Mouse (Mus musculus): Measurements from ENCODE around the gene Hadha. TPM values are rescaled to one million over a fixed set of nuclear protein-coding genes. Genes with fewer than 3 reads are reported as not detected.
A peak's percentile ranks its signal among the peaks of the same experiment; 100 is the strongest.

Hadha gene
- polyA plus RNA-seq, 1 experiment from 2014 or later = 119 TPM

DNA sequence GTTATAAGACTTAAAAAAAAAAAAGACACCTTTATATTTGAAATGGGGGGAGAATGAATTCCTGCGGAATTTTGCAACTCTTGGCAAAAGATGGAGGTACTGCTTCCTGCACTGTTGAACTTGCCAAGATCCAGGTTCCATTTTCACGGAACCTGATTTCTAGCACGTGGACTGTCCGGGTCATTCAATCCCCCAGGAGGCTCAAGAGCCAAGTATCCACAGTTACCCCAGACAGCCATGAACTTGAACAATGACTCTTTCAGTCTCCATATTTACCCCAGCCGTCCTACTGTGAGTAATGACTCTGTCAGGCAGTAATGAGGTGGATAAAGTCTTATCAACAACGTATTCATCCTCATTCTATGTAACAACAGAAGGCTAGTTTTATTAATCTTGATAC is 8.4 kb downstream of the Hadha start:
- Histone ChIP-seq H3K27ac (no peak overlapping the region), H3K27me3 (ENCODE audit: low read depth, poor library complexity, severe bottlenecking) (no peaks in the 10 kb centered on the region), H3K4me1 (no peaks in the 10 kb centered on the region), H3K4me3 (no peak overlapping the region), H3K9me3 (replicated peaks) (no peaks in the 10 kb centered on the region), H3K36me3 (peaks cover 59% of the 10 kb centered on the region)
- no peak for DNase-seq (ENCODE audit: low spot score)
- WGBS = 96% methylated on average over 6 of the region's 6 CpGs

- WGBS = 93% methylated on average over 4 of the region's 4 CpGs
- Histone ChIP-seq H3K4me3 (no peak overlapping the region), H3K9me3 (replicated peaks) (no peaks in the 10 kb centered on the region), H3K27me3 (ENCODE audit: low read depth, poor library complexity, severe bottlenecking) (no peaks in the 10 kb centered on the region), H3K36me3 (peaks cover 90% of the 10 kb centered on the region), H3K27ac (no peak overlapping the region), H3K4me1 (no peaks in the 10 kb centered on the region)
- DNase-seq (ENCODE audit: low spot score) = no peak
Measured at GRCm38 (mm10) chr5:30138193-30138592, 16.8 kb downstream of the Hadha start.

GRCm38 (mm10) chr5:30137271-30137670 is 17.7 kb downstream of the Hadha start:
- Histone ChIP-seq H3K9me3 (replicated peaks) (no peaks in the 10 kb centered on the region), H3K4me3 (no peak overlapping the region), H3K36me3 (peaks cover 90% of the 10 kb centered on the region), H3K27me3 (ENCODE audit: low read depth, poor library complexity, severe bottlenecking) (no peaks in the 10 kb centered on the region), H3K27ac (no peak overlapping the region), H3K4me1 (no peaks in the 10 kb centered on the region)
- DNase-seq (ENCODE audit: low spot score) = no peak
- WGBS = 92% methylated on average over 9 of the region's 9 CpGs

DNA sequence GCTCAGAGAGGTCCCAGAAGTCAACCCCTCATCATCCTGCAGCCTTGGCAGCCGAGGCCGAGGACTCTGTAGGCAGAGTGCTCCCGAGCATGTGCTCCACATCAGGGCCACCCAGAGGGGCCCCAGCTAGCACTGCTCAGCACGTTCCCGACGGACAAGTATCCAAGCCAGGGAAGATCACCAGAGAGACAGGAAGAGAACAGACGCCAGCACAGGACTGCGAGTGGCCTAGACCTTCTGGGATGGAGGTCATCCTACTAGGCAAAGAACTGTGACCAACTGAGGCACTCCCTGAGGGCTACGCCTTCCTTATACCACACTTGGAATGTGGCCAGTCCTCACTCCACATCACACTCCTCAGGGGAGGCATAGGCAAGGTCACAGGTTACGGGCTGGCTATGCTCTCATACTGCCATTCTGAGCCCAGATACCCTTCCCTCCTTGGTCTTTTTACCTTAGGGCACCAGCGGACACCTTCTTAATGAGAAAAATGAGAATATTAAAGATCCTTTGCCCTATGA is 19.2 kb downstream of the Hadha start:
- H3K36me3 ChIP-seq = peaks cover 85% of the 10 kb centered on the region
- WGBS = 94% methylated on average over 11 of the region's 11 CpGs
- H3K27ac ChIP-seq = no peak overlapping the region
- no peaks in the 10 kb centered on the region for H3K9me3 ChIP-seq (replicated peaks)
- H3K4me1 ChIP-seq = no peaks in the 10 kb centered on the region
- DNase-seq (ENCODE audit: low spot score) = no peak
- no peaks in the 10 kb centered on the region for H3K27me3 ChIP-seq (ENCODE audit: low read depth, poor library complexity, severe bottlenecking)
- H3K4me3 ChIP-seq = no peak overlapping the region

GRCm38 (mm10) chr5:30132173-30132572 is 22.8 kb downstream of the Hadha start:
- Histone ChIP-seq H3K27ac (no peak overlapping the region), H3K27me3 (ENCODE audit: low read depth, poor library complexity, severe bottlenecking) (no peaks in the 10 kb centered on the region), H3K4me3 (no peak overlapping the region), H3K9me3 (replicated peaks) (no peaks in the 10 kb centered on the region), H3K4me1 (no peaks in the 10 kb centered on the region), H3K36me3 (peaks cover 87% of the 10 kb centered on the region)
- DNase-seq (ENCODE audit: low spot score) = no peak
- 97% methylated on average over 2 of the region's 2 CpGs for WGBS

- H3K27me3 ChIP-seq (ENCODE audit: low read depth, poor library complexity, severe bottlenecking) = no peaks in the 10 kb centered on the region
- H3K36me3 ChIP-seq = peaks cover 90% of the 10 kb centered on the region
- no peak overlapping the region for H3K4me3 ChIP-seq
- DNase-seq (ENCODE audit: low spot score) = no peak
- H3K4me1 ChIP-seq = no peaks in the 10 kb centered on the region
- no peaks in the 10 kb centered on the region for H3K9me3 ChIP-seq (replicated peaks)
- no peak overlapping the region for H3K27ac ChIP-seq
- WGBS = 88% methylated on average over 4 of the region's 4 CpGs
Measured at GRCm38 (mm10) chr5:30131246-30131645, 23.7 kb downstream of the Hadha start.

- Histone ChIP-seq H3K27me3 (ENCODE audit: low read depth, poor library complexity, severe bottlenecking) (no peaks in the 10 kb centered on the region), H3K4me3 (no peak overlapping the region), H3K9me3 (replicated peaks) (no peaks in the 10 kb centered on the region), H3K27ac (no peak overlapping the region), H3K36me3 (peaks cover 91% of the 10 kb centered on the region), H3K4me1 (no peaks in the 10 kb centered on the region)
- WGBS = 95% methylated on average over 6 of the region's 6 CpGs
- DNase-seq (ENCODE audit: low spot score) = no peak
Measured at GRCm38 (mm10) chr5:30128680-30129079, 26.3 kb downstream of the Hadha start.

- H3K27me3 ChIP-seq (ENCODE audit: low read depth, poor library complexity, severe bottlenecking) = no peaks in the 10 kb centered on the region
- no peaks in the 10 kb centered on the region for H3K4me1 ChIP-seq
- H3K9me3 ChIP-seq (replicated peaks) = no peaks in the 10 kb centered on the region
- DNase-seq (ENCODE audit: low spot score) = no peak
- no peak overlapping the region for H3K27ac ChIP-seq
- 94% methylated on average over 13 of the region's 13 CpGs for WGBS
- no peak overlapping the region for H3K4me3 ChIP-seq
- peaks cover 91% of the 10 kb centered on the region for H3K36me3 ChIP-seq
Measured at GRCm38 (mm10) chr5:30127921-30128597, 26.9 kb downstream of the Hadha start.

DNA sequence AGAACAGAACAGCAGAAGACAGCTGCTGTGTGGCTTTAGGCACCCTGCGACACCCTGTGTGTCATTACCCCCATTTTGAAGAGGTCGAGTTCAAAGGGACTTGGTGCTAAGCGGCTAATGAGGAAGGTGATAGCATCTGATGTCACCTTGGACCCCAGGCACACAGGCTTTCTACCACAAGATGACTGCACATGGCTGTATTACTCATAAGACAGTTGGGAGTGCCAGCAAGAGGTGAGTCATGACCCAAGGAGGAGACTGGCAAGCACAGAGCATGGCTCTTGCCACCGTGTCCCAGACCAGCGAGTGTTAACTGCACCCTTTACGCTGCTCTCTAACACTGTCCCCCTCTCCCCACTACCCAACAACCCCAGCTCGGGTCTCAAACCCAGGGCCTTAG is 28.2 kb downstream of the Hadha start:
- Histone ChIP-seq H3K36me3 (peaks cover 92% of the 10 kb centered on the region), H3K4me1 (no peaks in the 10 kb centered on the region), H3K4me3 (no peak overlapping the region), H3K27ac (no peak overlapping the region), H3K27me3 (ENCODE audit: low read depth, poor library complexity, severe bottlenecking) (no peaks in the 10 kb centered on the region), H3K9me3 (replicated peaks) (no peaks in the 10 kb centered on the region)
- WGBS = 83% methylated on average over 7 of the region's 7 CpGs
- no peak for DNase-seq (ENCODE audit: low spot score)

DNA sequence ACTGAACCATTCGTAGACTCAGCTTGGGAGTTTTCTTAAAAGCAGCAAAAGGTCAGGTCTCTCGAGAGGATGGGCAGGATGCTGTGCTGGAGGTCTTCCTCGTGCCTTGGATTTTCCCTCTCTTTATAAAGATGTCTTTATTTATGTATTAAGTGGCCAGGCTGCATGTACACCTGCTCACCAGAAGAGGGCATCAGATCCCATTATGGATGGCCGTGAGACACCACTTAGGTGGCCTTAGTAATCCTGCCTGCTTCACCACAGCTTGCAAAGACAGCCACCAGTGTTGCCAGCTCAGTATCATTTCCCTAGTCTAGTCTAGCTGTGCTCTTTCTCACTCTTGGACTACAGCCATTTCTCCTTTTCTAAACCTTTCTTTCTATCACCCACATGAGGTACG is 29.4 kb downstream of the Hadha start:
- peak; percentile 44 for DNase-seq (ENCODE audit: low spot score)
- no peaks in the 10 kb centered on the region for H3K9me3 ChIP-seq (replicated peaks)
- H3K27me3 ChIP-seq (ENCODE audit: low read depth, poor library complexity, severe bottlenecking) = no peaks in the 10 kb centered on the region
- 62% methylated on average over 5 of the region's 5 CpGs for WGBS
- H3K4me3 ChIP-seq = no peak overlapping the region
- no peaks in the 10 kb centered on the region for H3K4me1 ChIP-seq
- H3K27ac ChIP-seq = no peak overlapping the region
- peaks cover 97% of the 10 kb centered on the region for H3K36me3 ChIP-seq

DNA sequence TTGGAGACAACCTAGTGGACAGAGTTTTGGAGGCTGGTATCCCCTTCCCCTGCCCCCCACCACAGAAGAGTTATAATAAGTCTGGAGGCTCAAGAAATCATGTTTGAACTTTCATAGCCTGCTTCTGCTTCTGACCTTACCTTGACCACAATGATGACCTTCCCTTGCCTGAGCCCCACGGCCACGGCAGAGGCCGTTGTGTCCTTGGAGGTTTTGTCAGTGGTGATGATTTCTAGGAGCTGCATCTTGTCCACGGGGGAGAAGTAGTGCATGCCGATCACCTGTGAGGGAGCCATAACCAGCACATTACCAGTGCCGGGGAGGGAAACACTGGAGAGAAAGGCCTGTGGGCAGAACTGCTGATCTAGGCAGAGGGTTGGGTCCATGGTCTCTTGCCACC is 32.5 kb downstream of the Hadha start:
- no peak for DNase-seq (ENCODE audit: low spot score)
- Histone ChIP-seq H3K36me3 (peaks cover 98% of the 10 kb centered on the region), H3K27ac (no peak overlapping the region), H3K4me3 (no peak overlapping the region), H3K27me3 (ENCODE audit: low read depth, poor library complexity, severe bottlenecking) (no peaks in the 10 kb centered on the region), H3K9me3 (replicated peaks) (no peaks in the 10 kb centered on the region), H3K4me1 (no peaks in the 10 kb centered on the region)
- 91% methylated on average over 6 of the region's 6 CpGs for WGBS

GRCm38 (mm10) chr5:30120106-30120505 is 34.9 kb downstream of the Hadha start:
- H3K27ac ChIP-seq = no peak overlapping the region
- WGBS = 94% methylated on average over 7 of the region's 7 CpGs

DNA sequence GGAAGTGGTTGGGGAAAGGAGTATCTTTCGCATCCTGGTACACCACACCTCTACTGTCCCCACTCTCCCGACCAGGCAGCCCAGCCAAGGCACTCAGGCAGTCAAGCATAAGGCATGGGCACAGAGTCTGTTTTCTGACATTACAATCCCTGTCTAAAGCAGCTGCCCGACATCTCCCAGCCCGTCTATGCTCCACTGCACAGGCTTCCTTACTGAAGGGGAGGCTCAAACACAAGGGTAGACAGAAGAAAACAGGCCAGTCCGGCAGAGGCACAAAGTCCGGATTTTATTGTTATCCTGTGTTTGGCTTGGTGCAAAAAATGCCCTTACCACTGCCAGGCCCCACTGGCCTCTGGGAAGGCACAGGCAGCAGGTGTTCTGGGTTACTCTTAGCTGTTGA is 35.8 kb downstream of the Hadha start:
- Histone ChIP-seq H3K4me1 (peaks cover 9% of the 10 kb centered on the region), H3K9me3 (replicated peaks) (no peaks in the 10 kb centered on the region), H3K27ac (no peak overlapping the region), H3K27me3 (ENCODE audit: low read depth, poor library complexity, severe bottlenecking) (peaks cover 28% of the 10 kb centered on the region), H3K4me3 (no peak overlapping the region), H3K36me3 (peaks cover 79% of the 10 kb centered on the region)
- DNase-seq (ENCODE audit: low spot score) = no peak
- WGBS = 92% methylated on average over 6 of the region's 6 CpGs

More at GRCm38 (mm10) chr5:30120106-30120505, 34.9 kb downstream of the Hadha start:
- H3K4me1 ChIP-seq = no peaks in the 10 kb centered on the region
- H3K4me3 ChIP-seq = no peak overlapping the region
- peaks cover 19% of the 10 kb centered on the region for H3K27me3 ChIP-seq (ENCODE audit: low read depth, poor library complexity, severe bottlenecking)
- no peak for DNase-seq (ENCODE audit: low spot score)
- no peaks in the 10 kb centered on the region for H3K9me3 ChIP-seq (replicated peaks)
- peaks cover 88% of the 10 kb centered on the region for H3K36me3 ChIP-seq

DNA sequence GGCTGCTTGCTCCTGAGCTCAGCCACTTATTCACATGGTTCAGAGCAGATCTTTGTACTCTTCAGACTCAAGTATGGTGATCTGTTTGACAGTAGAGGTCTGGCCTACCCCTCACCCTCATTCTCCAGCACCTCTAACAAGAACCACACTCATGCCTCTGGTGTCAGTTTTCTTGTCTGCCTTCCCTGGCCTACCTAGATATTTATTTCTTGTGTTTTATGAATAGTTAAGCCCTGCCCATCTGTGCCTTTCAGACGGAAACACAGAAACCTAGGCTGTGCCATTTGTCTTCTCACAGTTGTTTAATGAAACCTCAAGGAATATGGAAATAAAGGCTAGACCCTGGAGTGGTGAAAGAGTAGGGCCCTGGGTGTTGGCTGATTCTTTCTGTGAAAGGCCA is 36.9 kb downstream of the Hadha start:
- Histone ChIP-seq H3K4me3 (no peak overlapping the region), H3K36me3 (peaks cover 67% of the 10 kb centered on the region), H3K27me3 (ENCODE audit: low read depth, poor library complexity, severe bottlenecking) (peaks cover 40% of the 10 kb centered on the region), H3K27ac (no peak overlapping the region), H3K4me1 (peaks cover 16% of the 10 kb centered on the region), H3K9me3 (replicated peaks) (no peaks in the 10 kb centered on the region)
- no peak for DNase-seq (ENCODE audit: low spot score)
- WGBS = 90% methylated on average over 1 of the region's 1 CpGs

Data from limb, embryonic 10.5 days (tissue).